Mouse (Mus musculus): ENCODE measurements around the gene Foxe3. TPM values are rescaled to one million over a fixed set of nuclear protein-coding genes. Genes with fewer than 3 reads are reported as not detected.
A peak's percentile ranks its signal among the peaks of the same experiment; 100 is the strongest.

Gene Foxe3
- polyA plus RNA-seq, 1 experiment, result not detected

- H3K4me1 ChIP-seq (ENCODE audit: control insufficient read depth, insufficient read depth, low read length), result no peaks in the 10 kb centered on the region
- WGBS, result 29% methylated on average over 6 of the region's 6 CpGs
- no peak overlapping the region for H3K4me3 ChIP-seq (ENCODE audit: insufficient read depth, low read depth, low read length)
- no peak overlapping the region for H3K27ac ChIP-seq (ENCODE audit: insufficient read depth, low read depth, low read length)
- TF ChIP-seq CTCF (IDR thresholded peaks at IDR 0.05; ENCODE audit: insufficient read depth, low read depth, low read length) (no peak), POLR2A (IDR thresholded peaks at IDR 0.05; ENCODE audit: insufficient read depth, low read depth, low read length) (no peak)
These were observed 21.6 kb upstream of the Foxe3 start for GRCm38 (mm10) chr4:114947395-114947794.

GRCm38 (mm10) chr4:114946416-114946815, 20.6 kb upstream of the Foxe3 start:
- 99% methylated on average over 4 of the region's 4 CpGs for WGBS
- TF ChIP-seq POLR2A (IDR thresholded peaks at IDR 0.05; ENCODE audit: insufficient read depth, low read depth, low read length), result no peak
- no peak for TF ChIP-seq CTCF (IDR thresholded peaks at IDR 0.05; ENCODE audit: insufficient read depth, low read depth, low read length)
- Histone ChIP-seq H3K4me1 (ENCODE audit: control insufficient read depth, insufficient read depth, low read length) (no peaks in the 10 kb centered on the region), H3K27ac (ENCODE audit: insufficient read depth, low read depth, low read length) (no peak overlapping the region), H3K4me3 (ENCODE audit: insufficient read depth, low read depth, low read length) (no peak overlapping the region)

GRCm38 (mm10) chr4:114945021-114945420, 19.2 kb upstream of the Foxe3 start:
- peaks cover 3% of the 10 kb centered on the region for H3K4me1 ChIP-seq (ENCODE audit: control insufficient read depth, insufficient read depth, low read length)
- no peak overlapping the region for H3K4me3 ChIP-seq (ENCODE audit: insufficient read depth, low read depth, low read length)
- TF ChIP-seq CTCF (IDR thresholded peaks at IDR 0.05; ENCODE audit: insufficient read depth, low read depth, low read length) (no peak), POLR2A (IDR thresholded peaks at IDR 0.05; ENCODE audit: insufficient read depth, low read depth, low read length) (no peak)
- WGBS, result 61% methylated on average over 5 of the region's 5 CpGs
- H3K27ac ChIP-seq (ENCODE audit: insufficient read depth, low read depth, low read length), result no peak overlapping the region

- WGBS, result 66% methylated on average over 8 of the region's 8 CpGs
- Histone ChIP-seq H3K27ac (ENCODE audit: insufficient read depth, low read depth, low read length) (no peak overlapping the region), H3K4me3 (ENCODE audit: insufficient read depth, low read depth, low read length) (no peak overlapping the region), H3K4me1 (ENCODE audit: control insufficient read depth, insufficient read depth, low read length) (peaks cover 12% of the 10 kb centered on the region)
- no peak for TF ChIP-seq CTCF (IDR thresholded peaks at IDR 0.05; ENCODE audit: insufficient read depth, low read depth, low read length)
- TF ChIP-seq POLR2A (IDR thresholded peaks at IDR 0.05; ENCODE audit: insufficient read depth, low read depth, low read length), result no peak
These were observed 16.8 kb upstream of the Foxe3 start for GRCm38 (mm10) chr4:114942583-114942982.

GRCm38 (mm10) chr4:114942112-114942511, 16.3 kb upstream of the Foxe3 start:
- 74% methylated on average over 4 of the region's 4 CpGs for WGBS
- Histone ChIP-seq H3K4me3 (ENCODE audit: insufficient read depth, low read depth, low read length) (no peak overlapping the region), H3K4me1 (ENCODE audit: control insufficient read depth, insufficient read depth, low read length) (peaks cover 13% of the 10 kb centered on the region), H3K27ac (ENCODE audit: insufficient read depth, low read depth, low read length) (no peak overlapping the region)
- no peak for TF ChIP-seq POLR2A (IDR thresholded peaks at IDR 0.05; ENCODE audit: insufficient read depth, low read depth, low read length)
- TF ChIP-seq CTCF (IDR thresholded peaks at IDR 0.05; ENCODE audit: insufficient read depth, low read depth, low read length), result no peak

GRCm38 (mm10) chr4:114941311-114941710, 15.5 kb upstream of the Foxe3 start:
- Histone ChIP-seq H3K27ac (ENCODE audit: insufficient read depth, low read depth, low read length) (no peak overlapping the region), H3K4me1 (ENCODE audit: control insufficient read depth, insufficient read depth, low read length) (peaks cover 13% of the 10 kb centered on the region), H3K4me3 (ENCODE audit: insufficient read depth, low read depth, low read length) (no peak overlapping the region)
- TF ChIP-seq CTCF (IDR thresholded peaks at IDR 0.05; ENCODE audit: insufficient read depth, low read depth, low read length) (no peak), POLR2A (IDR thresholded peaks at IDR 0.05; ENCODE audit: insufficient read depth, low read depth, low read length) (no peak)
- 93% methylated on average over 4 of the region's 4 CpGs for WGBS

GRCm38 (mm10) chr4:114938248-114938647, 12.4 kb upstream of the Foxe3 start:
- peaks cover 13% of the 10 kb centered on the region for H3K4me1 ChIP-seq (ENCODE audit: control insufficient read depth, insufficient read depth, low read length)
- H3K4me3 ChIP-seq (ENCODE audit: insufficient read depth, low read depth, low read length), result no peak overlapping the region
- WGBS, result 73% methylated on average over 3 of the region's 3 CpGs
- peak overlapping the region; percentile 69 for H3K27ac ChIP-seq (ENCODE audit: insufficient read depth, low read depth, low read length)
- no peak for TF ChIP-seq CTCF (IDR thresholded peaks at IDR 0.05; ENCODE audit: insufficient read depth, low read depth, low read length)

- 28% methylated on average over 4 of the region's 4 CpGs for WGBS
These were observed 11.7 kb upstream of the Foxe3 start for GRCm38 (mm10) chr4:114937459-114938047.

GRCm38 (mm10) chr4:114934188-114934587, 8.4 kb upstream of the Foxe3 start:
- TF ChIP-seq POLR2A (IDR thresholded peaks at IDR 0.05; ENCODE audit: insufficient read depth, low read depth, low read length), result no peak
- TF ChIP-seq CTCF (IDR thresholded peaks at IDR 0.05; ENCODE audit: insufficient read depth, low read depth, low read length), result no peak
- no peak overlapping the region for H3K27ac ChIP-seq (ENCODE audit: insufficient read depth, low read depth, low read length)
- WGBS, result 91% methylated on average over 6 of the region's 6 CpGs
- peaks cover 17% of the 10 kb centered on the region for H3K4me1 ChIP-seq (ENCODE audit: control insufficient read depth, insufficient read depth, low read length)
- no peak overlapping the region for H3K4me3 ChIP-seq (ENCODE audit: insufficient read depth, low read depth, low read length)

More at GRCm38 (mm10) chr4:114937459-114938047, 11.7 kb upstream of the Foxe3 start:
- Histone ChIP-seq H3K4me1 (ENCODE audit: control insufficient read depth, insufficient read depth, low read length) (peaks cover 13% of the 10 kb centered on the region), H3K4me3 (ENCODE audit: insufficient read depth, low read depth, low read length) (no peak overlapping the region), H3K27ac (ENCODE audit: insufficient read depth, low read depth, low read length) (peak overlapping the region; percentile 76)
- no peak for TF ChIP-seq POLR2A (IDR thresholded peaks at IDR 0.05; ENCODE audit: insufficient read depth, low read depth, low read length)
- no peak for TF ChIP-seq CTCF (IDR thresholded peaks at IDR 0.05; ENCODE audit: insufficient read depth, low read depth, low read length)
